Mouse (Mus musculus) neural tube, embryonic 13.5 days (tissue): ENCODE results near the gene Pla1a. TPM values are rescaled to one million over a fixed set of nuclear protein-coding genes. Genes with fewer than 3 reads are reported as not detected.

Experiments used
- ATAC-seq: fragments of 200-750 bp; cut with Nextera tagmentation; 2 replicates; pipeline ENCODE4 v1.8.0; 2017; ENCODE audit warnings: low read depth, mild to moderate bottlenecking, moderate TSS enrichment, moderate library complexity
- H3K27ac ChIP-seq: fragments of 300-500 bp; sonication (generic); replicated peaks from 2 replicates; pipeline ENCODE4 v1.5.1; 2015; ENCODE audit warnings: moderate library complexity, mild to moderate bottlenecking, inconsistent platforms
- H3K27me3 ChIP-seq: fragments of 300-500 bp; sonication (generic); 2 replicates; pipeline ENCODE4 v1.6.1; 2015; ENCODE audit warnings: mild to moderate bottlenecking, inconsistent platforms
- H3K36me3 ChIP-seq: fragments of 300-500 bp; sonication (generic); 2 replicates; pipeline ENCODE4 v1.6.1; 2015; ENCODE audit warnings: mild to moderate bottlenecking, inconsistent platforms
- H3K4me1 ChIP-seq: fragments of 300-500 bp; sonication (generic); replicated peaks from 2 replicates; pipeline ENCODE4 v1.6.1; 2015; ENCODE audit warnings: inconsistent platforms
- H3K4me2 ChIP-seq: fragments of 300-500 bp; sonication (generic); 2 replicates; pipeline ENCODE4 v1.6.1; 2015; ENCODE audit warnings: inconsistent platforms, mild to moderate bottlenecking, moderate library complexity
- H3K4me3 ChIP-seq: fragments of 300-500 bp; sonication (generic); 2 replicates; pipeline ENCODE4 v1.5.1; 2015; ENCODE audit warnings: mild to moderate bottlenecking, inconsistent platforms
- H3K9ac ChIP-seq: fragments of 300-500 bp; sonication (generic); 2 replicates; pipeline ENCODE4 v1.6.1; 2015; ENCODE audit warnings: moderate library complexity, mild to moderate bottlenecking, inconsistent platforms
- H3K9me3 ChIP-seq: fragments of 300-500 bp; sonication (generic); 2 replicates; pipeline ENCODE4 v1.6.1; 2016; ENCODE audit warnings: inconsistent platforms
- WGBS: fragments of 180-500 bp; shearing (Covaris S2); methylation state at CpG from one replicate; pipeline ENCODE4 v1.1.7; 2015; 5-methylcytosine and 5-hydroxymethylcytosine counted together
- polyA plus RNA-seq: library from polyadenylated mRNA; unstranded; fragments of >200 nt; fragmentation: Nextera tagmentation; extraction: Ambion mirVana; gene quantifications from 2 replicates; pipeline ENCODE4 v1.2.1, GENCODE M21; 2015

Gene Pla1a
- polyA plus RNA-seq, 1 experiment from 2014 or later = 0.75 TPM

DNA sequence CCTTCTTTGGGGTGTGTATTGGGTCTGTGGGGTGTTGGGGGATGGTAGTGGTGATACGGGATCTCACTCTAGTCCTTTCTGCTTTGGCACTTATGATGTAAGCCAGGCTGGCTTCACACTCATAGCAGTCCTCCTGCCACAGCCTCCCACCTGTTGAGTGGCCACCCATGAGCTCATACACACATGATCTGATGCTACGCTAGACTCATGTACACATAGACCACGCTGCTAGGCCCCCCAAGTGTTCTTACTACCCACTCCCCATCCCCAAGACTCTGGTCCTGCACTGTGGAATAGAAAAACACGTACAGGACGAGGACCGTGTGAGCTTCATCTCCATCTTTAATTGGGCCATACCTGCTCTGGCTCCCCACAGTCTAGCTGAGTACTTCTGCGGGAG lies 63.9 kb downstream of the Pla1a start:
- no peak overlapping the region for H3K4me3 ChIP-seq
- H3K9ac ChIP-seq = no peak overlapping the region
- ATAC-seq = no peak
- no peak overlapping the region for H3K4me2 ChIP-seq
- 85% methylated on average over 7 of the region's 7 CpGs for WGBS
- H3K27me3 ChIP-seq = no peaks in the 10 kb centered on the region
- H3K9me3 ChIP-seq = no peaks in the 10 kb centered on the region
- no peaks in the 10 kb centered on the region for H3K36me3 ChIP-seq
- no peak overlapping the region for H3K27ac ChIP-seq
- H3K4me1 ChIP-seq = no peaks in the 10 kb centered on the region

DNA sequence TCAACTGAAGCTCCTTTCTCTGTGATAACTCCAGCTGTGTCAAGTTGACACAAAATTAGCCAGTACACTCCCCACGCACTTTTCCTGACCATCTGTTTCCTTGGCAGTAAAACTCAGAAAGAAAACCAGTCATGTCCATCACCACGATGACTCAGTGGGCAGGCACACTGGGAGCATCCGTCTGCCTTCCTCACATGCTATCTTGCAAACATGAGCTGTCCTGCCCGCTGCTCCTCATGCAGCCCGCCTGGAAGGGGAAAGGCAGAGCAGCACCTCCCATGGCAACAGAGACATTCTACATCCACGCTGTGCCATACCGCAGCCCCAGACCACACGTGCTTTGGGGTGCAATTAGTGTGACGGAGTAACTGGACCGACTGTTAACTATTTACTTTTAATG lies 64.6 kb downstream of the Pla1a start:
- 64% methylated on average over 10 of the region's 10 CpGs for WGBS
- Histone ChIP-seq H3K4me3 (no peak overlapping the region), H3K9me3 (no peaks in the 10 kb centered on the region), H3K4me2 (no peak overlapping the region), H3K27ac (no peak overlapping the region), H3K36me3 (no peaks in the 10 kb centered on the region), H3K9ac (no peak overlapping the region), H3K27me3 (no peaks in the 10 kb centered on the region), H3K4me1 (no peaks in the 10 kb centered on the region)
- no peak for ATAC-seq

DNA sequence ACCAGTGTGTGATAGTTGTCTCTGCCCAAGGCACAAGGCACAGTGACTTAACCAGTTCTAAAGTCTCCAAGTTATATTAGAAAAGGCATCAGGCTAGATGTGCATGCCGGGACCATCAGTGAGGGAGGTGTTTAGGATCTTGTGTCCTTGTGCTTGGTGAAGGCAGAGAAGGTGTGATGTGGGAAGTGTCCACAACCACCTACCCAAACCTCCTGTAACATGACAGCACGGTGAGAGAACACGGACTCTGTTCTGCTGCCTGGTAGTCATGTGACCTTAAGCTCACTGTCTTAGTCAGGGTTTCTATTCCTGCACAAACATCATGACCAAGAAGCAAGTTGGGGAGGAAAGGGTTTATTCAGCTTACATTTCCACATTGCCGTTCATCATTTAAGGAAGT lies 66.7 kb downstream of the Pla1a start:
- Histone ChIP-seq H3K4me2 (no peak overlapping the region), H3K9ac (no peak overlapping the region), H3K27me3 (no peaks in the 10 kb centered on the region), H3K9me3 (no peaks in the 10 kb centered on the region), H3K36me3 (no peaks in the 10 kb centered on the region), H3K4me3 (no peak overlapping the region), H3K4me1 (no peaks in the 10 kb centered on the region), H3K27ac (no peak overlapping the region)
- no peak for ATAC-seq
- 90% methylated on average over 4 of the region's 4 CpGs for WGBS

DNA sequence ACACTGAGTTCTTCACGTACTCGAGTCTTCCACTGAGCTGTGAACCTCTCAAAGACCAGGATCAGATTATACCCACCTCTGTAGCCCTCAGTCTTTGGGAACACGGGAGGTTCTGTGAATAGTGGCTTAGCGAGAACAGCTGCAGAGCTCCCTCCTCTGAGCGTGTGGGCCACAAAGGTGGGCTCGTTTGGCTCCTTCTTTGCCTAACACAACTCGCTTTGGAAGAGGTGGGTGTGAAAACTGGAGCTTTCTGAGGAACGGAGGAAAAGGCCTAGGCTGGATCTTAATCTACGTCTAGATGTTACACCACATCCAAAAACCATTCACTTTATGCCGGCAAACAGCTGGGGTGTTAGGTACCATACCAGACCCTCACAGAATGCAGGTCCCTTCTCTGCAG lies 67.6 kb downstream of the Pla1a start:
- WGBS = 87% methylated on average over 10 of the region's 10 CpGs
- Histone ChIP-seq H3K4me2 (no peak overlapping the region), H3K36me3 (no peaks in the 10 kb centered on the region), H3K9ac (no peak overlapping the region), H3K27me3 (no peaks in the 10 kb centered on the region), H3K9me3 (no peaks in the 10 kb centered on the region), H3K4me1 (peaks cover 2% of the 10 kb centered on the region; the same call in 1 of the 2 replicates), H3K27ac (no peak overlapping the region), H3K4me3 (no peak overlapping the region)
- no peak for ATAC-seq

DNA sequence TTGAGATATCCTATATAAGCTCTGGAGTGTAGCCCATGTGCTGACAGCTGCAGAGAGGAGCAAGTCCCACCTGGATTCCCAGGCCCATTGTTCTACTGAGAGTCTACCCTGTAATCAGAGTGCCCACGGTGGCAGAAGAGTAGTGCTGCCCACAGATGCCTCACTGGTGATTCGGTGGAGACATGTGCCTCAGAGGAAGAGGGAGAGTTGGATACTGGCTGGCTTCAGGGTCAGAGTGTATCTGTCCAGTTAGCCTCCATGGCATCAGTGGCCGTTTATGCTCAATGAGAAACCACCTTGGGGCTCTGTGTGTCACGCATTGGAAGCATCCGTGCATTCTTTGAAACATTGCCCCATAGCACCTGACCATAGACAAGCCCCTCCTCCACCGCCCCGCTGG lies 69.3 kb downstream of the Pla1a start:
- no peak overlapping the region for H3K4me2 ChIP-seq
- no peak overlapping the region for H3K4me3 ChIP-seq
- ATAC-seq = no peak
- H3K27me3 ChIP-seq = no peaks in the 10 kb centered on the region
- 88% methylated on average over 7 of the region's 7 CpGs for WGBS
- no peaks in the 10 kb centered on the region for H3K36me3 ChIP-seq
- no peak overlapping the region for H3K9ac ChIP-seq
- H3K4me1 ChIP-seq = peaks cover 7% of the 10 kb centered on the region; the same call in 1 of the 2 replicates
- H3K9me3 ChIP-seq = no peaks in the 10 kb centered on the region
- no peak overlapping the region for H3K27ac ChIP-seq

DNA sequence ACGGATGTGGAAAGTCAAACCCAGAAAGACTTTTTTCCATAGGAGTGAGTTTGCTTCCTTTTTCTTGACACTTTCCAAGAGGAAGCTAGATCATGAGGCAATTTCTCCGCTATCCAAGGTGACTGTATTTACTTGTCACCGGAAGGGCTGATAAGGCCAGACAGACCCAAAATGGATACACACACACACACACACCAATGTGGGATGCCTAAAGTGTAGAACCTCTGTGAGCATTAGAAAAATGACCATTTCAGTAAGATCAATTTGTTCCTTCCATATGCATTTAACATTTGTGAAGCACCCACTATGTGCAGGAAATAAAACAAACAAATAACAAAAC lies 69.7 kb downstream of the Pla1a start:
- Histone ChIP-seq H3K4me1 (peaks cover 7% of the 10 kb centered on the region; the same call in 1 of the 2 replicates), H3K27ac (no peak overlapping the region), H3K9me3 (no peaks in the 10 kb centered on the region), H3K4me3 (no peak overlapping the region), H3K9ac (no peak overlapping the region), H3K36me3 (peaks cover 4% of the 10 kb centered on the region; the same call in 1 of the 2 replicates), H3K4me2 (no peak overlapping the region), H3K27me3 (no peaks in the 10 kb centered on the region)
- ATAC-seq = no peak
- WGBS = 83% methylated on average over 3 of the region's 3 CpGs

DNA sequence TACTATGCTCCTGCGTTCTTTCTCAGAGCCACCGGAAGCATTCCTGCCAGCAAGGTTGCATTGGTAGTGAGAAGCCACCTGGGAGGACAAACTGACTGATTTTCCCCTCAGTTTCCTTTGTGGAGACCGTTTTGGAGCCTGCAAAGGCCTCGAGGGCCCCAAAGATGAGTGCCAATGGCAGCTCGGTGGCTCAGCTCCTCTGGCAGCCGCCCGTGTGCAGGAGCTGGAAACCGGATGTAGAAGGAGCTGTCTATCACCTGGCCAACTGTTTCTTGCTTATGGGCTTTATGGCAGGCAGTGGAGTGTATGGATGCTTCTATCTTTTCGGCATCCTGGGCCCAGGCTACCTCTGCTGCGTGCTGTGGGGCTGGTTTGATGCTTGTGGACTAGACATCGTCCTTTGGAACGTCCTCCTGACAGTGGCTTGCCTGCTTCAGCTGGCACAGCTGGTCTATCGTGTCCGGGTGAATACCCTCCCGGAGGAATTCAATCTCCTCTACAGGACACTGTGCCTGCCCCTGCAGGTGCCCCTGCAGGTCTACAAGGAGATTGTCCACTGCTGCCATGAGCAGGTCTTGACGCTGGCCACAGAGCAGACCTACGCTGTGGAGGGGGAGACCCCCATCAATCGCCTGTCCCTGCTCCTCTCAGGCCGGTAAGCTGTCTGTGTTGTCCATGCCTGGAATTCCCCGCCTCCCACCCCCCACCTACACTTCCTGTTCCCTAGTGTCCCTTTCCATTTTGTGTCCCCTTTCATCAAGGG lies 70.3 kb downstream of the Pla1a start:
- Histone ChIP-seq H3K9me3 (no peaks in the 10 kb centered on the region), H3K36me3 (peaks cover 8% of the 10 kb centered on the region; the same call in 1 of the 2 replicates), H3K27me3 (no peaks in the 10 kb centered on the region), H3K4me1 (peaks cover 7% of the 10 kb centered on the region; the same call in 1 of the 2 replicates), H3K9ac (no peak overlapping the region), H3K27ac (no peak overlapping the region), H3K4me2 (no peak overlapping the region), H3K4me3 (no peak overlapping the region)
- WGBS = 89% methylated on average over 20 of the region's 20 CpGs
- ATAC-seq = no peak

DNA sequence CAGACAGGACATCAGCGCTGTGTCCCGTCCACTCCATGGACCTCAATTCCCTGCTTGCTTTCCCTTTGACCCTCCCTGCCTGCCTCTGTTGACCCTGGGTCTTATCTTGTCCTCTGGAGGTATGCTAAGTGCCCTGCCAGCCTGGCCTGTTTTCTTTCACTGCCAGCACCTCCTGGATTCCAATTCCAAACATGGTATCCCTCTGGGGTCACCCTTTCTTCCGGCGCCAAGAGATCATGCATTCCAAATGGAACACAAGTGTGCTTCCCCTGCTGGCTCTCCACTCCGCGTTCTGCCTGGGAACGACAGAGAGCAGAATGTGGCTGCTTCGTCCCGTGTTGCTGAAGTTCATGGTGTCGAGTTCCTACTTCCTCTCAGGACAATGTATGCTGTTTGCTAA lies 71.0 kb downstream of the Pla1a start, which contains the start of gene Popdc2:
Gene Popdc2 (plus strand): TSS at position 277 of the 400 bp plus-strand sequence.
- Histone ChIP-seq H3K4me3 (no peak within 1 kb of the TSS), H3K9me3 (no peaks in the 10 kb centered on the region), H3K27ac (no peak within 1 kb of the TSS), H3K4me2 (no peak within 1 kb of the TSS), H3K4me1 (peaks cover 7% of the 10 kb centered on the region; the same call in 1 of the 2 replicates), H3K27me3 (no peaks in the 10 kb centered on the region), H3K9ac (no peak within 1 kb of the TSS), H3K36me3 (peaks cover 9% of the 10 kb centered on the region; the same call in 1 of the 2 replicates)
- ATAC-seq = no peak
- 67% methylated on average over 10 of the region's 10 CpGs for WGBS

DNA sequence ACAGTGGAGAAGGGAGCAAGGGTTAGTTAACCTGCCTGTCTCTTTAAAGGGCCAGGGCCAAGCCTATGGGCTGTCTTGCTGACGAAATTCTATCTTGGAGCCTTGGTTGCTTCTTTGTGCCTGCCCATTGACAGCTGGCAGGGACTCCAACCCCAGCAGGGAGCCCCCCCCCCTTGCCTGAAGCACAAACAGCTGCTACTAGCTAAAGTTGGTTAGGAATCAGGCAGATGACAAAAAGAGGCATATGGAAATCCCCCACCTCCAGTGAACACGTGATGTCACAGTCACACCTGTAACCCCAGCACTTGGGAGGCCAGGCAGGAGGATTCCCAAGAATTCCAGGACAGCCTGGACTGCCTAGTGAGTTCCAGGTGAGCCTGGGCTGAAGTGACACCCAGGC lies 72.6 kb downstream of the Pla1a start:
- peaks cover 17% of the 10 kb centered on the region; the same call in 1 of the 2 replicates for H3K36me3 ChIP-seq
- H3K27me3 ChIP-seq = no peaks in the 10 kb centered on the region
- WGBS = 24% methylated on average over 2 of the region's 2 CpGs
- no peak overlapping the region for H3K4me3 ChIP-seq
- H3K27ac ChIP-seq = no peak overlapping the region
- peaks cover 7% of the 10 kb centered on the region; the same call in 1 of the 2 replicates for H3K4me1 ChIP-seq
- H3K9me3 ChIP-seq = no peaks in the 10 kb centered on the region
- no peak for ATAC-seq
- no peak overlapping the region for H3K4me2 ChIP-seq
- H3K9ac ChIP-seq = no peak overlapping the region

DNA sequence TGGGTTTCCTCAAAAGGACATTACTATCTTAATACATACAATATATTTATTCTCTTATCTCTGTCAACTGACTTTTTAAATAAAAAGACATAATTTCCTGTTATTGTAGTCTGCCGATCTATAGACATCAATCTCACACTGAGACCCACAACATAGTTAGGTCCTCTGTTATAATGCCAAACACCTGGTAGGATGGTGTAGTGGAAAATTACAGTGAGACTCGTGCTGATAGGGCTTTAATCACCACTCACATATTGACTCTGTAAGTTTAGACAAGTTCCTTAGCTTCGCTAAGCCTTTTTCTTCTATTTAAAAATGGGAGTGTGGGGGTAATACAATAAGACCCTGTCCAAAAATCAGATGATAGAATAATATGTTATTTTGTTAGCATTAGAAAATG lies 73.1 kb downstream of the Pla1a start:
- WGBS = 82% methylated on average over 3 of the region's 3 CpGs
- no peak overlapping the region for H3K9ac ChIP-seq
- peaks cover 17% of the 10 kb centered on the region; the same call in 1 of the 2 replicates for H3K36me3 ChIP-seq
- peaks cover 7% of the 10 kb centered on the region; the same call in 1 of the 2 replicates for H3K4me1 ChIP-seq
- H3K9me3 ChIP-seq = no peaks in the 10 kb centered on the region
- H3K4me3 ChIP-seq = no peak overlapping the region
- no peak overlapping the region for H3K4me2 ChIP-seq
- no peak for ATAC-seq
- H3K27me3 ChIP-seq = no peaks in the 10 kb centered on the region
- no peak overlapping the region for H3K27ac ChIP-seq

DNA sequence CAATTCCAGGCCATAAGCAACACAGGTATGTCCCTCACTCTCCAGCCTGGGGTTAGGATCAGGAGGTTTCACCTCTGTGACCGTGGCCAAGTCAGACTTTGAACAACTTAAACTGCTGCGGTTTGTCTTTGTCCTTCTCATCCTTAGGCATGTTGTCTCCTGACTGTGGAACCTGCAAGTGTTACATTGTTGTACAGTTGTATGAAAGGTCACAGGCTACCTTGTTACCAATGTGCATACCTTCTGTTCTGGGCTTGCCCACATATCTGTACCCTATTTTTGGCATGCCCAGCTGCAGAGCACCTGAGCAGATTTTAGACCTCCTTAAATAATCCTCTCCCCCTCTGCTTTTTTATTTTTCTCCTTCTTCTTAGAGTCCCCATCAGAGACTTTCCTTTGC lies 73.7 kb downstream of the Pla1a start:
- no peaks in the 10 kb centered on the region for H3K9me3 ChIP-seq
- H3K4me3 ChIP-seq = no peak overlapping the region
- no peaks in the 10 kb centered on the region for H3K27me3 ChIP-seq
- H3K36me3 ChIP-seq = peaks cover 17% of the 10 kb centered on the region; the same call in 1 of the 2 replicates
- no peak overlapping the region for H3K9ac ChIP-seq
- peaks cover 7% of the 10 kb centered on the region; the same call in 1 of the 2 replicates for H3K4me1 ChIP-seq
- no peak for ATAC-seq
- H3K27ac ChIP-seq = no peak overlapping the region
- H3K4me2 ChIP-seq = no peak overlapping the region
- 95% methylated on average over 2 of the region's 2 CpGs for whole genome bisulfite sequencing

DNA sequence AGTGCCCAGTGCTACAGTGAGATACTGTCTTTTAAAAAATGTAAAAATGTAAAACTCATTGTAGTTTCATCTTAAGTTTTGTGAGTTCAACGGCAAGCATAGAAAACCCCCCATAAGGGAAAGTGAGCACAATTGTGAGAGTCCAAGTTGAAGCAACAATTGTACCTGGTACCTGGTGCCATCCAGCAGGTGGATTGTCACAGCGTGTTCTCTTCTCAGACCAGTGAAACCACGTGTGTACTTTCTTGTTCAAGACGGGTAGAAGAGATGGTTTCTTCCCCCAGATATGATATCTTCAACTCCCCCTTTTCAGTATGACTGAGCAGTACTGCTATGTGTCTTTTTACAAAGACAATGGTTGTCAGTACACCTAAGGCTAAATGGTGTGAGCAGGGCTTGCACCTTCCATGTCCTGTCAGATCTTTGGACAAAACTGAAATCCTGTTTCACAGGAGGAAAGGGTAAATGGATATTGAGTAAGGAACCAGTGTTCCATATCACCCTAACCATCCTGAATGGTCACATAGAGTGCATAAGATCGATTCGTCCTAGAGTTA lies 74.6 kb downstream of the Pla1a start:
- H3K27me3 ChIP-seq = no peaks in the 10 kb centered on the region
- H3K4me1 ChIP-seq = peaks cover 7% of the 10 kb centered on the region; the same call in 1 of the 2 replicates
- H3K27ac ChIP-seq = no peak overlapping the region
- no peak overlapping the region for H3K9ac ChIP-seq
- ATAC-seq = no peak
- H3K9me3 ChIP-seq = no peaks in the 10 kb centered on the region
- H3K36me3 ChIP-seq = peaks cover 21% of the 10 kb centered on the region
- WGBS = 89% methylated on average over 6 of the region's 6 CpGs
- H3K4me3 ChIP-seq = no peak overlapping the region
- H3K4me2 ChIP-seq = no peak overlapping the region
